12 mouse cellular contexts compared by ENCODE assay signal in the genomic region with DNA sequence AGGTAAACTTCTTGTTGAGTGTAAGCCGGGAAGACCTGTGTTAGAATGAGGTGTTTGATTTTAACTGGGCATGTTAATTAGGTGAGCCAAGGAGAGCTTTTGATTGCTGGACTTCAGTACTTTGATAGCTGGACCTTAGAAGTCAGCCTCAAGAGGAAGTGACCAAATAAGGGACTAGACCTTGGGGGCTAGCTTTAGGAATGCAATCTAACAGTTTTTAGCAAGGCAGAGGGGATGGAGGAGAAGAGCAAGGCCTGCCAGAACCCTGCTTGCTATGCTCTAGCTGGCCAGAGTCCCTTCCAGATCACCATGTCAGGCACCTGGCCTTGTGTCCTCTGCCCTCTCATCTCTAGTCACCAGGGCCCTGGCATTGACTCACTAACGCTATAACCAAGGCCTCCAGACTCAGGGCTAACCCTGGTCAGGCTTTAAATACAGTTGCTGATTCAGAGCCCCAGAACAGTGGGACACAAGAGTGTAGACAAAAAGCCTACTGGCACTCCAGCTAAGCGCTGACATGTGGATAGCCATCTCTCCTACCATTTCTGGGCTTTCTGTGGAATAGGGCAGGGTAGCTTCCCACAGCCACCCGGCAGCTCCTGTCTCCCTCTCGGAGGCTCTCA. TPM values are rescaled to one million over a fixed set of nuclear protein-coding genes. Genes with fewer than 3 reads are reported as not detected.
DNase-seq lines count a peak whose midpoint lies in the region; ATAC-seq and TF ChIP-seq lines count a peak whose summit lies in the region.
"Had no signal": no experiment of that assay in that cellular context is flagged by ENCODE, and none has a peak within 500 bp of the region (broad histone marks: within the 10 kb centered on the region; RNA-seq: fewer than 3 reads in every experiment).

No protein-coding gene starts in this region.

- H3K4me3 ChIP-seq in heart, adult 2 months, result no peak overlapping the region
- H3K4me3 ChIP-seq in lung, embryonic 15.5 days, result no peak overlapping the region
- H3K4me3 ChIP-seq in lung, adult 2 months (replicated peaks; ENCODE audit: extremely low read depth, low read depth, low read length), result no peak overlapping the region
- no peak overlapping the region for H3K4me3 ChIP-seq in forebrain, postnatal 0 days (ENCODE audit: low read depth, low read length)
- no peak overlapping the region for H3K4me3 ChIP-seq in small intestine, adult 2 months (ENCODE audit: low read depth, low read length)

- intact Hi-C loops in heart, adult 2 months (cut with DNase I), result no loop called here
- intact Hi-C loops in heart, postnatal 25 days (cut with DNase I), result loop anchor here (2.0 kb wide), 1 partner anchor 20 kb away; no protein-coding TSS in a partner anchor

- no peak for TF ChIP-seq POLR2A in heart, adult 2 months (IDR thresholded peaks at IDR 0.05; ENCODE audit: insufficient read depth, low read depth, low read length)
- TF ChIP-seq POLR2A in lung, adult 2 months (IDR thresholded peaks at IDR 0.05; ENCODE audit: borderline replicate concordance, extremely low read depth, low read depth, low read length), result no peak
- TF ChIP-seq POLR2A in small intestine, adult 2 months (IDR thresholded peaks at IDR 0.05; ENCODE audit: low read depth, low read length), result no peak

- WGBS in heart, adult 2 months, result 80% methylated on average over 5 of the region's 5 CpGs
- WGBS in lung, embryonic 15.5 days, result 66% methylated on average over 5 of the region's 5 CpGs
- WGBS in lung, adult 2 months, result 82% methylated on average over 5 of the region's 5 CpGs
- WGBS in forebrain, postnatal 0 days, result 82% methylated on average over 5 of the region's 5 CpGs
- WGBS in small intestine, adult 2 months, result 78% methylated on average over 5 of the region's 5 CpGs

- H3K36me3 ChIP-seq in heart, adult 2 months (ENCODE audit: control insufficient read depth, insufficient read depth, low read length), result 0 out of 2 replicates have a peak, but pooled peaks cover 2% of the 10 kb centered on the region
- H3K36me3 ChIP-seq in lung, embryonic 15.5 days, result no peaks in the 10 kb centered on the region
- no peaks in the 10 kb centered on the region for H3K36me3 ChIP-seq in forebrain, postnatal 0 days (ENCODE audit: insufficient read depth)
- no peaks in the 10 kb centered on the region for H3K36me3 ChIP-seq in small intestine, adult 2 months (ENCODE audit: control insufficient read depth, insufficient read depth, low read length)

- TF ChIP-seq EP300 in heart, adult 2 months (IDR thresholded peaks at IDR 0.05; ENCODE audit: insufficient read depth, low read depth, low read length), result no peak

- H3K27ac ChIP-seq in heart, adult 2 months, result peak overlapping the region; percentile 60
- peak overlapping the region; percentile 95 for H3K27ac ChIP-seq in lung, embryonic 15.5 days
- peak overlapping the region; percentile 79 for H3K27ac ChIP-seq in forebrain, postnatal 0 days (ENCODE audit: low read depth, low read length)
- H3K27ac ChIP-seq in small intestine, adult 2 months (ENCODE audit: insufficient read depth, low read depth, low read length), result peak overlapping the region; percentile 66

- no peak; the same call in 1 of the 2 replicates for ATAC-seq in lung, embryonic 15.5 days (ENCODE audit: borderline replicate concordance, extremely low read depth, low FRiP score, low TSS enrichment)
- no peak for ATAC-seq in forebrain, postnatal 0 days

- no peaks in the 10 kb centered on the region for H3K79me2 ChIP-seq in heart, adult 2 months (replicated peaks; ENCODE audit: control insufficient read depth, insufficient read depth, low read length)

- DNase-seq in heart, adult 2 months, result peak in 1 of 2 experiments; percentile 36
- DNase-seq in heart, postnatal 25 days (ENCODE audit: low spot score), result no peak
- DNase-seq in lung, adult 2 months, result no peak
- no peak for DNase-seq in forebrain, postnatal 0 days
- DNase-seq in cerebellum, postnatal 36 days, result no peak
- no peak for DNase-seq in layer of hippocampus, adult 9-11 months
- DNase-seq: lung, postnatal 10 days had no signal

- H3K4me2 ChIP-seq in lung, embryonic 15.5 days, result no peak overlapping the region
- no peak overlapping the region for H3K4me2 ChIP-seq in forebrain, postnatal 0 days (ENCODE audit: low read depth)

- no peaks in the 10 kb centered on the region for H3K27me3 ChIP-seq in heart, adult 2 months (ENCODE audit: control insufficient read depth, insufficient read depth, low read length)
- H3K27me3 ChIP-seq in lung, embryonic 15.5 days, result no peaks in the 10 kb centered on the region
- H3K27me3 ChIP-seq in forebrain, postnatal 0 days (ENCODE audit: insufficient read depth, low read length), result no peaks in the 10 kb centered on the region
- H3K27me3 ChIP-seq in small intestine, adult 2 months (ENCODE audit: control insufficient read depth, insufficient read depth, low read length), result no peaks in the 10 kb centered on the region

- no peak for TF ChIP-seq CTCF in heart, adult 2 months (IDR thresholded peaks at IDR 0.05)
- TF ChIP-seq CTCF in lung, adult 2 months (IDR thresholded peaks at IDR 0.05; ENCODE audit: insufficient read depth, low read length), result no peak
- TF ChIP-seq CTCF in forebrain, postnatal 0 days (IDR thresholded peaks at IDR 0.05; ENCODE audit: low read depth), result no peak
- no peak for TF ChIP-seq CTCF in small intestine, adult 2 months (IDR thresholded peaks at IDR 0.05; ENCODE audit: extremely low read depth, insufficient read length, insufficient replicate concordance, low read depth, low read length)

- no peaks in the 10 kb centered on the region for H3K9me3 ChIP-seq in lung, embryonic 15.5 days
- H3K9me3 ChIP-seq in forebrain, postnatal 0 days (ENCODE audit: low read length), result no peaks in the 10 kb centered on the region

- H3K4me1 ChIP-seq in heart, adult 2 months (ENCODE audit: control insufficient read depth, insufficient read depth, low read length), result peaks cover 15% of the 10 kb centered on the region
- H3K4me1 ChIP-seq in lung, embryonic 15.5 days, result peaks cover 29% of the 10 kb centered on the region
- peaks cover 13% of the 10 kb centered on the region for H3K4me1 ChIP-seq in lung, adult 2 months (ENCODE audit: control insufficient read depth, insufficient read depth, low read length)
- no peaks in the 10 kb centered on the region for H3K4me1 ChIP-seq in forebrain, postnatal 0 days (ENCODE audit: insufficient read depth)
- H3K4me1 ChIP-seq in small intestine, adult 2 months (ENCODE audit: control insufficient read depth, insufficient read depth, insufficient read length, low read length), result peaks cover 21% of the 10 kb centered on the region

- H3K9ac ChIP-seq in heart, adult 2 months (ENCODE audit: low read depth, low read length), result no peak overlapping the region
- no peak overlapping the region for H3K9ac ChIP-seq in lung, embryonic 15.5 days
- H3K9ac ChIP-seq in forebrain, postnatal 0 days, result no peak overlapping the region

RNA-seq across cellular contexts. Expression of a gene that starts 45.2 kb away (rescaled TPM):
- 10 to 100 TPM; 12.7 to 13.8 TPM for total RNA-seq in heart, adult 2 months (2021)
- polyA plus RNA-seq in heart, adult 2 months (2012; rRNA removed), result 17.3 and 20.5 TPM in 2 replicates
- total RNA-seq in heart, postnatal 25 days (2021), result 10 to 100 TPM; 11.9 to 14.1 TPM
- polyA plus RNA-seq in lung, embryonic 15.5 days (2015; fragmentation: Nextera tagmentation; extraction: Ambion mirVana), result 16.2 and 16.3 TPM in 2 replicates
- polyA plus RNA-seq in lung, adult 2 months (2012; rRNA removed), result 21.7 and 25.8 TPM in 2 replicates
- 5.5 and 7.0 TPM in 2 replicates for total RNA-seq in forebrain, postnatal 0 days (2014; rRNA removed)
- 4.2 and 5.8 TPM in 2 replicates for polyA plus RNA-seq in forebrain, postnatal 0 days (2015; fragmentation: Nextera tagmentation; extraction: Ambion mirVana)
- polyA plus RNA-seq in small intestine, adult 2 months (2012; rRNA removed), result 6.1 and 15.2 TPM in 2 replicates

RNA-seq across cellular contexts. Expression of a gene that starts 56.7 kb away (rescaled TPM):
- total RNA-seq in heart, adult 2 months (2021), result under 1 TPM; 0.41 to 0.84 TPM
- 0.82 and 0.96 TPM in 2 replicates for polyA plus RNA-seq in heart, adult 2 months (2012; rRNA removed)
- under 1 TPM; 0.23 to 0.53 TPM for total RNA-seq in heart, postnatal 25 days (2021)
- not detected in 2 replicates for polyA plus RNA-seq in lung, embryonic 15.5 days (2015; fragmentation: Nextera tagmentation; extraction: Ambion mirVana)
- polyA plus RNA-seq in lung, adult 2 months (2012; rRNA removed), result 0.24 and 0.25 TPM in 2 replicates
- total RNA-seq in forebrain, postnatal 0 days (2014; rRNA removed), result 0.14 and 0.54 TPM in 2 replicates
- 0.10 and 0.18 TPM in 2 replicates for polyA plus RNA-seq in forebrain, postnatal 0 days (2015; fragmentation: Nextera tagmentation; extraction: Ambion mirVana)
- not detected in 2 replicates for polyA plus RNA-seq in small intestine, adult 2 months (2012; rRNA removed)
- total RNA-seq: gastrocnemius, postnatal 4 days; neutrophil, adult 5-6 weeks had no signal
- polyA plus RNA-seq: CD4-positive, CD25-positive, alpha-beta regulatory T cell, adult 4 months had no signal
